Mouse (Mus musculus) spleen, adult 18-20 months (tissue): ENCODE results near the gene Themis.

Experiments used
- DNase-seq, 2 experiments: peaks; one replicate each; pipeline ENCODE4 v3.0.0; 2022; ENCODE audit warnings: mixed read lengths in 2 of 2

Gene Themis

DNA sequence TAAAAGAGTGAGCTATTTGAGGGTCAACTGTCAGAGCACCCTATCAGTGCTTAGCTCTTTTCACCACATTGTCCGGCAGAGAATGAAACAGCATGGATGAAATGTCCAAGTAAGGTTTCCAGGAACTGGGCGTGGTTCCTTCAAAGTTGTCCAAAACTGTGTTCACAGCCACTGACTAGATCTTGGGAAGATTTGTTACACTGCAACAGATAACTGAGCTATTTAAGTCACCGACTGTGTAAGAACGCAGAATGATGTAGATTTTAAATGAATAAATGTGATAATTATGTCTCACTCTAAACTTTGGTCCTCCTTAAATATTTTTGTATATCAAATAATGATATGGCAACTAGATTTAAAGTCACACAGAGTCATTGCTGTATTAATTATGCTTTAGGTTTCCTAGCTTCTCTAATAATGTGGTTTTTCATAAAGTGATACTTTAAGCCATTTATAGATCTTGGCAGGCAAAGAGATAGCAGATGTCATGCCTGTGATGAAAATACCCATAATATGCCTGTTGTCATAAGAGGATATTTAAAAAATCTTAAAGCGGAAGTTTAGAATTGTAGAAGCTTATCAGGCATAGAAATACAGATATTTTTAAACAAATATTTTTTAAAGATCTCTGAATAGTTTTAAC lies 143.9 kb downstream of the Themis start:
- no peak for DNase-seq

DNA sequence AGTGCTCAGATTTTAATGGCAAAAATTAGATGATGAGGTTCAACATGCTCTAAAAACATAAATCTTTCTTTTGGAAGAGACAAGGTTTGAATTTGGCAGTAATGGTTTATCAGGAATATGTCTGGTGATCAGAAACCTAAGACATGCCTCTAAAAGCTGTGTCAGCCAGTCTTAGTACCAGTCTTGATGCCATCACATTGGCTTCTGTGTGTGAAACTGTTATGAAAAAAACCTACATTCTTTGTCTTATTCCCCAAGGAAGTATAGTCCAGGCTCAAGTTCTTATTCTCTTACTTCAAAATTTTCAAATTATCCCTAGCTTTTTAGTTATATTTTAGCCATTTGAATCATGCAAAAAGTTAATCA lies 144.4 kb downstream of the Themis start:
- no peak for DNase-seq

DNA sequence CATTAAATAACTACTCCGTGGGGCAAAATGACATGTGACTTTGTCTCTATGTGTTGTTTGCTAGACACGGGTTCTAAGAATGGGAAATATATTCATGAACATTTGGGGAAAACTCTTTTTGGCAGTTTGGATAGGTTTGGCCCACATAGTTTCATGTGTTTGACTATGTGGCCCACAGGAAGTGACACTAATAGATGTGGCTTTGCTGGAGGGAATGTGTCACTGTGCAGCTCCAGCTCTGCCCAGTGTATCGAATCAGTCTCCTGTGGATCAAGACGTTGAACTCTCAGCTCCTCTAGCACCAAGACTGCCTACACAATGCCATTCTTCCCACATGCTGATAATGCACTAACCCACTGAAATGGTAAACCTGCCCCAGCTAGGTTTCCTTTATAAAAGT lies 148.0 kb downstream of the Themis start:
- no peak for DNase-seq

DNA sequence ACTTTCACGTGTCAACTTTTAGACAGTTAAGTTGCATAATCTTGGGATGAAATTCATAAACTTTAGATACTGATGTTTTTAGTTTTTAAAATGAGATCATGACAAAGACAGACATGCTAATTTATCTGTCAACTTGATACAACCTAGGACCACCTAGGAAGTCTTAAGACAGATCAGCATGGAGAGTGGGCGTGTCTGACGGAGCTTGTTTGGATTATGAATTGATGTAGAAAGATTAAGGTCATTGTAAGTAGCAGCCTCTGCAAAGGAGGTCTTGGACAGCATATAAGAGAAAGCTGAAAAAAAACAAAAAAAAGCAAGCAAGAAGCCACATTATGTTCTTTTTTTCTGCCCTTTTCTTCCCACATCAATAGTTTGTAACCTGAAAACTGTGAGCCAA lies 154.2 kb downstream of the Themis start:
- no peak for DNase-seq

DNA sequence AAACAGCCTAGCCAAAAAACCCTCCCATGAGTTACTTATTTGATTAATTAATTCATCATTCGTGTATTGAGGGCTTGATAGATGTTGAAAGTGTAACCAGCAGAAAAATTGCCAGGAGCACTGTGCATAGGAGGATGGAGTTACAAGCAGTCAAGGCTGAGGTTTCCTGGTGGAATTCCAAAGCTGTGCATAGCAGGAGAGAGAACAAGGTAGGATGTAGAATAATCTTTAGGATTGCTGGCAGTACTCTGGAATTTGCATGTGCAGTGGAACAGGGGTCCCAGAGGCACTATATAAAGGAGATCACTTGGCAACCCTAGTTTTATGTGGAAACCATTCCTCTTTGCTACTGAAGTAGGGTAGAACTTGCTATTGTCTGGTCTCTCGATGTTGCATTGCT lies 174.4 kb downstream of the Themis start:
- no peak for DNase-seq

DNA sequence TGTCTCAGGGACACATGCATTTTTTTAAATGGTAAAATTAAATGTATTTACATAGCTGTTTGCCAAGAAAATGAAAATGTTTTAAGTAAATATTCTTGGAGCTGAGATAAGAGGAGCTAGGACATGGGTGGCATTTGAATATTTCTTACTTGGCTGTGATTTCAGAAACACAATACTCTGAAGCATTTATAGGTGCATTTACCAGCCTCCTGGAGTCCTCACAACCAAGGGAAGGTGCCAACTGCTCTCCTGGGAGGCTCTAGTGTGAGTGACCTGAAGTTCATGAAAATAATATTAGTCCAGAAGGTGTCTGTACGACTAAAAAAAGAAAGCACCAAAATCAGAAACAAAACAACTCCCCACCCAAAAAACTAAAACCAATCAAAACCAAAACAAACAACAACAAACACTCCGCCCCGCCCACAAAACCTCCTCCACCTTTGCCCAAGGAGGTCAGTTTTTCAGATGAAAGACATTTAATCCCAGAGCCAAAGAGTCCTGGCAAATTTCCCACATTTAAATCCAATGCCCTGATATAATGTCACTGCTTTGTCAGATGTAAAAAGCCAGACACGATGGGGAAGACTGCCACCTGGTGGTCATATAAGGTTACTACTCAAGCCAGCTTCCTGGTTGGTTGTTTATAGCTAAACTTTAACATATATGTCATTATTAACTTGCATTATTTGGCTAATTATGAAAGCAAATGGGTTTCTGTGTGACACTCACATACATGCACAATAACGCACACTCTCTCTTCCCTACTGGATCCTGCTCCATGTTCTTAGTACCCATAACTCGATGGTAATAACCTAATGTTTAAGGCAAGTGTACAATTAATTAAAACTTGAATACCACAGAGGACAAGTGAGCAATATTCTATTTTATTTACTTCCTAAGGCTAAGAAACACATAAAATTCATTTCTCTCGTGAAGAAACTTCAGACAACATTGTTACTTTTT lies 175.9 kb downstream of the Themis start:
- DNase-seq = peak in 1 of 2 experiments; percentile 15

DNA sequence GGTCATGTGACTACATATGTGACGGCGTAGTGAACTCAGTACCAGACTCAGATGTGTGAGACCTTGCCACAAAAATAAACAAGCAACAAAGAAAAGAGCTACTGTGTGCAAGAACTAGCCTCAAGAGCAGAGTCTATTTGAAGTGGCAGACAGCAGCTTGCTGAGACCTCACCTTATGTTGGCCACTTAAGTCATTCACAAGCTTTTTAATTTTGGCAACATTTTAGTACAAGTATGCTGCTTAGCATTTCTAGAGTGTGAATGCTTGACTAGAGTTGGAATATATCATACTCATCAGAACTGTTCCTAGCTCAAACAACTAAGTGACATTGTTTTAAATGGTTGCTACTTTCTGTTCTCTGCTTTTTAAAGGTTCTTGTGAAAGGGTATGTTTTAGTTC lies 188.0 kb downstream of the Themis start:
- DNase-seq = no peak

DNA sequence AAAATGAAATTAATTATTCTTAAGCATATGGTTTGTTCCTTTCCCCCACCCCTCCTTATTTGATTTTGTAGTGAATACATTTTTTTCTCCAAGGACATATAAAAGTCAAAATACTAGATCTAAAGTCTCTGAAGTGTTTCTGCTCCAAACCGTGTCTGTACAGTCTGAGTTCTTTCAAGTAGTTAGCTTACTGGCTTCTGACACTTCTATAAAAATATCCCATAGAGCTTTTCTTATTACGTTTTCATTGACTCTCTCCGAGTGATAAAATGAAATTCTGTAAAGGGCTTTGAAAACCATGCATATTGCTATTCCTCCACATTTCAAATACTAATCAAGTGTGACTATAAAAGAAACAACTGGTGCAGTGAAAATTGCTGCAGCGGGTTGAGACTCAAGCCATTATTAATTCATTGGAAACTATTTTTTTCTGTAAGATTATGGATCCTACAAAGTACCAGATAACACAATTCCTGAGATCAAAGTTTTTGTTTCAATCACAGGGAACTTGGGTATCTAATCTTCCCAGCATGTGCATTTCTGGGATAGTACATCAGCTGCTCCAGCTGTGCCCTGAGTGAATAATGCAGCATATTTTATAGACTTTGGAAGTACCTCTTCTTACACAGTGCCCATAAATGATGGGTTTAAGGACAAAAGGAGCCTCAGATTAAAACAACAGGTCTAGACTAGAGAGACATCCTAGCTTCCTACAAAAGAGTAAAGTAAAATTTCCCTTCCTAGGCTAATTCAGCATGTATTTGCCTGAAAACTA lies 202.6 kb downstream of the Themis start:
- no peak for DNase-seq

DNA sequence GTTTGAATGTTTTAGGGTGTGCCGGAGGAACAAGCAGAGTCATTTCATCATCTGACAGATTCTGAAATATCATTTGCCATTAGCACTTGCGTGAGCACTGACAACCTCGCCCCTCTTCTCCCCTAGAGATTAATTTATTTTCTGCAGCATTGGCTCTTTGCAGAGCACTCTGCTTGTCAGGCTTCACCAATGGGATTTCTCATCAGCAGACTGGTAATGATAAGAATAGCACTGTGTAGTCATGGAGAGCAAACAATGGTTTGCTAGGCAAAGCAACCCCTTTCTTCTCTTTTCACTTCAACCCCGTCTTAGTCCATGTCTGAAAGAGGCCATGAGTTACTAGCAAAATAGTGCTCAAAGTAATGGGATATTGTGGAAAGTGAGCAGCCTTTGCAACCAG lies 206.4 kb downstream of the Themis start:
- DNase-seq = no peak

DNA sequence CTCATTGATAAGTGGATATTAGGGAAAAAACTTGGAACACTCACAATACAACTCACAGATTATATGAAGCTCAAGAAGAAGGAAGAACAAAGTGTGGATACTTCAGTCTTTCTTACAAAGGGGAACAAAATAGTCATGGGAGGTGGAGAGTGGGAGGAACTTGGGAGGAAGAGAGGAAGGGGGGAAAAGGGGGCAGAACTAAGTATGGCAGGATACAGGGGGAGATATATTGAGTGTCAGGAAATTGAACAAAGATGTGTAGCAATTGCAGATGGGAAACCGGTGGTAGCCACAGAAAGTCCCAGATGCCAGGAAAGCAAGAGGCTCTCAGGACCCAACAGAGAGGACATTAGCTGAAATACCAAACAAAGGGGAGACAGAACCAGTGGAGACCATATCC lies 219.5 kb downstream of the Themis start:
- DNase-seq = no peak

DNA sequence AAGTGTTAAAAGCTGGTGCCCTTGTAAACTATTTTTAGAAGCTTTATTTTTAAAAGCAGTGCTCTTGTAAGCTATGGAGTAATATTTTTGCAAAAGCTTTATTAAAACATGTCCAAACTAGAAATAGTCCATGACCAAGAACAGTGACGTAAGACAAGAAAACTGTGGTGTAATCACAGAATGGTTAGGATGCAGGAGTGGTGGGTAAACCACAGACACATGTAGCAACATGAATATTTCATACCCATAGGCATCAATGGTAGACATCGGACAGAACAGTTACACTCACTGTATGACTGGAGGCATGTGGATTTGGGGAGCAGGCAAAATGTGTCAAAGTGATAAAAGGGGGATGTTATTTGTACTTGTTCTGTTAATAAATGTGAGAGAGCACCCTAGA lies 222.7 kb downstream of the Themis start:
- no peak for DNase-seq

DNA sequence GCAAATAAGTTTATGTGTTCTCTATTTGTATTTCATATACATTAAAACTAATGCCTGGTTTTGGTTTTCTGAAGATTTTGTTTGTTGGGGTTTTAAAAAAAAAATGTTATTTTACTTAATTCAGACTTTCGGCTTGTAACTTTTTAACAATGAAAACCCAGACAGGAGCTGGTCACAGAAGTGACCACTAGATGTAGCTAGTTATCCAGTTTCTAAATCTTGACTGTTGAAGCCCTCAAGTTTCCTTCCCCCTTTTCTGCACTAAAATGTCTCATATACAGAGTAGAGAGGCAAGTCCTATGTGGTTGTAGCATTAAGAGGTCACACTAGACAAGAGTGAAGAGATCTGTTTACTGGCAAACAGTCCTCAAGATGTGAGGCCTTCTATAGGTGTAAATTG lies 230.2 kb downstream of the Themis start:
- no peak for DNase-seq
